Mouse (Mus musculus) thymus, adult 2 months (tissue): ENCODE results near the gene Ccdc174.

Experiments
- CTCF ChIP-seq: fragments of 200-500 bp; IDR thresholded peaks from 2 replicates; pipeline ENCODE4 v1.5.1; 2012; ENCODE audit warnings: mild to moderate bottlenecking, control low read depth, low read length, moderate library complexity, borderline replicate concordance; ENCODE audit not compliant: control insufficient read depth, poor library complexity, insufficient read depth; ENCODE audit errors: extremely low read depth
- POLR2A ChIP-seq: fragments of 200-500 bp; IDR thresholded peaks from 2 replicates; pipeline ENCODE4 v1.6.1; 2012; ENCODE audit warnings: mild to moderate bottlenecking, low read length, control low read depth, moderate library complexity; ENCODE audit not compliant: control insufficient read depth, poor library complexity, insufficient read depth; ENCODE audit errors: extremely low read depth

DNA sequence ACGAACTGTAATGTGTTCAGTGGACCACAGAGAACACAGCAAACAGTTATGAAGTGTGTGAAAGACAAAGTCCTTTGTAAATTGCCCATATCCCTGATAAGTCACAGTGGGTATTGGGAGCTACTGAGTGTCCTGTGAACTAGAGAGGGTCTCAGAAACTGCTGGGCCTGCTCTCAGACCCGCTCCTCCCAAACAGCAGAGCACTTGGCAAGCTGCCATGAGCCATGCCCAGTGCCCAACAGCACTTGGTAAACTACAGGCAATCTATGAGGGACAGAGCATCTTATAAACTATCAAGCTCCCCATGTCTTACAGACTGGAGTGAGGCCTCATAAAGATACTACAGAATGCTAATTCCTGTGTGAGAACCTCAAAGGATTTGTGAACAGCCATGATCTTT, 70.6 kb downstream of the Ccdc174 start:
- no peak for TF ChIP-seq CTCF
- TF ChIP-seq POLR2A, result no peak
